Mouse (Mus musculus) megakaryocyte, embryonic 14.5 days (primary cell): ENCODE measurements at regions not wholly inside any gene's neighbourhood (a gene's known extent, or its start where the extent isn't known, plus 50 kb on each side); places are given as distances from the start of the nearest gene placed in this dataset.

Experiments
- FLI1 ChIP-seq: IDR thresholded peaks from 2 replicates; pipeline ENCODE4 v1.6.1; 2012; ENCODE audit warnings: low read length, inconsistent platforms, mixed read lengths
- GATA1 ChIP-seq: IDR thresholded peaks from 3 replicates; pipeline ENCODE4 v1.6.1; 2012; ENCODE audit warnings: mixed read lengths, low read length, inconsistent platforms, borderline replicate concordance

DNA sequence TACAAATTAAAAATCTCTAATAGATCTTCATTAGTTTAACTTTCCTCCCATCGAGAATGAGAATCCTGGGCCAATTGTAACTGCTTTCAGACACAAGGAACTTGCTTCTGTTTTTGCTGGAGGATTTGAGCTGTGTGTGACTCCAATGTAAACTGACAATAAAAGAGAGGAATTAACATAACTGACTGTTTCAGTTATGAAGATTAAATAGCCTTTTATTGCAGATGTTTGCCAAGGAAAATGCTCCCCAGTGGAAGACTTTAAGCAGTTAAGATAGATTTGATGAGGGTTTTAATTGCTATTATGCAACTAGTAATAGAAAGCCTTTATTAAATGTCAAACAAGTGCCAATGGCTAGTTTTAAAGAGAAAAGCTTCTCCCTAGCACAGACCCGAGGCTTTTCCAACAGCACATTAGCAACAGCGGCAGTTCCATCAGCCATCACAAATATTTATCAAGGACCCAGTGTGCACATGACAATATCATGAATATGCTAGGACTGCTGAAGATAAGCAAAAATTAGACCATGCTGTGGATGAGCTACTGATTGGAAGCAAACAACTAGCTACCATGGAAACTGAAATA is 398.6 kb upstream of the Dmac1 start:
- no peak for TF ChIP-seq GATA1
- no peak for TF ChIP-seq FLI1
